Mouse (Mus musculus) limb, embryonic 12.5 days (tissue): ENCODE results near the gene Bst2. TPM values are rescaled to one million over a fixed set of nuclear protein-coding genes. Genes with fewer than 3 reads are reported as not detected.

Source experiments
- ATAC-seq: fragments of 200-750 bp; cut with Nextera tagmentation; 2 replicates; pipeline ENCODE4 v1.8.0; 2017; ENCODE audit warnings: low read depth, moderate TSS enrichment; ENCODE audit not compliant: insufficient number of reproducible peaks, insufficient read depth, low FRiP score, low TSS enrichment
- H3K27ac ChIP-seq: fragments of 300-500 bp; sonication (generic); 2 replicates; pipeline ENCODE4 v1.5.1; 2016; ENCODE audit warnings: mild to moderate bottlenecking, moderate library complexity
- H3K27me3 ChIP-seq: fragments of 300-500 bp; sonication (generic); 2 replicates; pipeline ENCODE4 v1.6.1; 2016; ENCODE audit warnings: mild to moderate bottlenecking, moderate library complexity
- H3K36me3 ChIP-seq: fragments of 300-500 bp; sonication (generic); 2 replicates; pipeline ENCODE4 v1.6.1; 2016; ENCODE audit warnings: mild to moderate bottlenecking, moderate library complexity
- H3K4me1 ChIP-seq: fragments of 300-500 bp; sonication (generic); replicated peaks from 2 replicates; pipeline ENCODE4 v1.6.1; 2016
- H3K4me2 ChIP-seq: fragments of 300-500 bp; sonication (generic); 2 replicates; pipeline ENCODE4 v1.6.1; 2016; ENCODE audit warnings: mild to moderate bottlenecking, moderate library complexity
- H3K4me3 ChIP-seq: fragments of 300-500 bp; sonication (generic); replicated peaks from 2 replicates; pipeline ENCODE4 v1.5.1; 2016; ENCODE audit warnings: mild to moderate bottlenecking
- H3K9ac ChIP-seq: fragments of 300-500 bp; sonication (generic); replicated peaks from 2 replicates; pipeline ENCODE4 v1.6.1; 2016; ENCODE audit warnings: mild to moderate bottlenecking, moderate library complexity
- H3K9me3 ChIP-seq: fragments of 300-500 bp; sonication (generic); 2 replicates; pipeline ENCODE4 v1.6.1; 2016; ENCODE audit warnings: mild to moderate bottlenecking, moderate library complexity
- WGBS: fragments of 180-500 bp; shearing (Covaris S2); methylation state at CpG from one replicate; pipeline ENCODE4 v1.1.7; 2016; 5-methylcytosine and 5-hydroxymethylcytosine counted together
- polyA plus RNA-seq: library from polyadenylated mRNA; unstranded; fragments of >200 nt; fragmentation: Nextera tagmentation; extraction: Ambion mirVana; gene quantifications from 2 replicates; pipeline ENCODE4 v1.2.1, GENCODE M21; 2016

The Bst2 gene
- polyA plus RNA-seq, 1 experiment from 2014 or later: 8.1 TPM

DNA sequence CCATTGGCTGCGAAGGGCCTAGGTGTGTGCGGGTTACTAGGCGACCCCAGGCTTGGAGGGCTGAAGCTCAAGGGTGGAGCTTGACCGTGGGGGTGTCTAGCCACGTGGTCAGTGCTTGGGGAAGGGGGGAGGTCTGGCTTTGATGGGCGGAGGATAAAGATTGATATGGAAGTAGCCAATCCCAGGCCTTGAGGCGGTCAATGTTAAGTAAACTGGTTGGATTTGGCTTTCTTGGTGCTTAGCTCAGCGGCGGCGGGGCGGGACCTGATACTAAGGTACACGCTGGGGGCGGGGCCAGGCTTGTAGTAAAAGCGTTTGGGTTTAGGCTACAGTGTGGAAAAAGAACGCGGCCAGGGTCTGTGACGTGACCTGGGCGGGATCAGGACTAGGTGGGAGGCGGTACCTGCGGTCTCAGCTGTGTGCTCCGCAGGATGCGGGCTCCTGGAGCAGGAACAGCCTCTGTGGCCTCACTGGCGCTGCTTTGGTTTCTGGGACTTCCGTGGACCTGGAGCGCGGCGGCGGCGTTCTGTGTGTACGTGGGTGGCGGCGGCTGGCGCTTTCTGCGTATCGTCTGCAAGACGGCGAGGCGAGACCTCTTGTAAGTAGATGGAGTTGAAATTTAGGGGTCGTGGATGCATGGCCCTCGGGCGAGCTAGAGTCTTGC lies 33.2 kb upstream of the Bst2 start:
- ATAC-seq: peak; percentile 89
- WGBS: 1% methylated on average over 41 of the region's 41 CpGs
- H3K9me3 ChIP-seq: no peaks in the 10 kb centered on the region
- H3K36me3 ChIP-seq: no peaks in the 10 kb centered on the region
- H3K4me3 ChIP-seq: peak overlapping the region; percentile 64
- H3K27ac ChIP-seq: peak overlapping the region; percentile 87
- peaks cover 36% of the 10 kb centered on the region for H3K27me3 ChIP-seq
- peak overlapping the region; percentile 73 for H3K9ac ChIP-seq
- peaks cover 29% of the 10 kb centered on the region for H3K4me1 ChIP-seq
- H3K4me2 ChIP-seq: peak overlapping the region; percentile 87

- Histone ChIP-seq H3K9ac (peak overlapping the region; percentile 50; the same call in 1 of the 2 replicates), H3K4me3 (peak overlapping the region; percentile 64)
Measured at GRCm38 (mm10) chr8:71569366-71570290, 32.4 kb upstream of the Bst2 start.

GRCm38 (mm10) chr8:71568941-71569340 lies 31.7 kb upstream of the Bst2 start:
- peaks cover 6% of the 10 kb centered on the region for H3K9me3 ChIP-seq
- H3K27me3 ChIP-seq: peaks cover 48% of the 10 kb centered on the region
- ATAC-seq: no peak
- H3K36me3 ChIP-seq: no peaks in the 10 kb centered on the region
- 0 out of 2 replicates have a peak overlapping the region, but pooled peaks have one; percentile 41 for H3K27ac ChIP-seq
- peak overlapping the region; percentile 87 for H3K4me2 ChIP-seq
- H3K4me1 ChIP-seq: peaks cover 29% of the 10 kb centered on the region
- H3K9ac ChIP-seq: peak overlapping the region; percentile 50; the same call in 1 of the 2 replicates
- H3K4me3 ChIP-seq: peak overlapping the region; percentile 64
- WGBS: 13% methylated on average over 6 of the region's 6 CpGs

More at GRCm38 (mm10) chr8:71569366-71570290, 32.4 kb upstream of the Bst2 start:
- H3K4me1 ChIP-seq: peaks cover 29% of the 10 kb centered on the region
- H3K4me2 ChIP-seq: peak overlapping the region; percentile 87
- ATAC-seq: peak; percentile 69
- H3K9me3 ChIP-seq: no peaks in the 10 kb centered on the region
- peak overlapping the region; percentile 87 for H3K27ac ChIP-seq
- H3K36me3 ChIP-seq: no peaks in the 10 kb centered on the region
- WGBS: under 1% methylated on average over 51 of the region's 51 CpGs
- H3K27me3 ChIP-seq: peaks cover 42% of the 10 kb centered on the region

DNA sequence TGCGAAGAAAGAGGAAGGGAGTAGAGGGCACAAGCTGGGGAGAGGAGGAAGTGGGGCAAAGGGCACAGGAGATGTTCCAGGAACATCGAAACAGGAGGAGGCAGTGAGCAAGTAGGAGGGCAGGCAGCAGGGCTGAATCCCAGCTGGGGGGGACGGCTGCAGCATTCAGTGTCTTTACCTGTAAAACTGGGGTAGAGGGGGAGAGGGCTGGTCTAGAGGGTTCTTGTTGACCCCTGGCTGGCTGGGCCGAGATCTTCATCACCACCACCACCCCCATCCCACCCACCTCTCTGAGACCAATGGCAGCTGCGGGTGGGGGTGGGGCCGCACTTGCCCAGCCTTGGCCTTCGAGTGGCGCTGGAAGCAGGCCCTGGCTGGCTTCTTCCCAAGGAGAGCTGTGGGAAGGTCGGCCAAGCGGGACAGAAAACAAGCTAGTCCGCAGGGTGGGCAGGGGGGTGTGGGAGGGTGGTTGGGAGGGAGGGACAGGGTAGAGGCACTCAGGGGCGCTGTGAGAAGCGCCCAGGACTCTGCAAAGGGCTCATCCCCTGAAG lies 31.2 kb upstream of the Bst2 start, which contains the start of gene Slc27a1:
Gene Slc27a1, plus strand, starts transcription at position 496 of the 551 bp plus-strand sequence.
- H3K9me3 ChIP-seq: peaks cover 7% of the 10 kb centered on the region
- H3K4me2 ChIP-seq: peak within 1 kb of the TSS; percentile 87
- H3K9ac ChIP-seq: peak within 1 kb of the TSS; percentile 50; the same call in 1 of the 2 replicates
- peak within 1 kb of the TSS; percentile 64 for H3K4me3 ChIP-seq
- H3K4me1 ChIP-seq: peaks cover 29% of the 10 kb centered on the region
- H3K36me3 ChIP-seq: no peaks in the 10 kb centered on the region
- peaks cover 53% of the 10 kb centered on the region for H3K27me3 ChIP-seq
- no peak for ATAC-seq
- H3K27ac ChIP-seq: peak within 1 kb of the TSS; percentile 87
- 7% methylated on average over 13 of the region's 13 CpGs for WGBS

- H3K4me3 ChIP-seq: no peak overlapping the region
- H3K27ac ChIP-seq: no peak overlapping the region
- H3K4me2 ChIP-seq: no peak overlapping the region
- H3K9me3 ChIP-seq: peaks cover 7% of the 10 kb centered on the region
- H3K4me1 ChIP-seq: peaks cover 27% of the 10 kb centered on the region
- H3K36me3 ChIP-seq: no peaks in the 10 kb centered on the region
- 69% methylated on average over 7 of the region's 7 CpGs for WGBS
- no peak overlapping the region for H3K9ac ChIP-seq
- H3K27me3 ChIP-seq: peaks cover 62% of the 10 kb centered on the region
- no peak for ATAC-seq
Measured at GRCm38 (mm10) chr8:71567587-71567986, 30.3 kb upstream of the Bst2 start.

DNA sequence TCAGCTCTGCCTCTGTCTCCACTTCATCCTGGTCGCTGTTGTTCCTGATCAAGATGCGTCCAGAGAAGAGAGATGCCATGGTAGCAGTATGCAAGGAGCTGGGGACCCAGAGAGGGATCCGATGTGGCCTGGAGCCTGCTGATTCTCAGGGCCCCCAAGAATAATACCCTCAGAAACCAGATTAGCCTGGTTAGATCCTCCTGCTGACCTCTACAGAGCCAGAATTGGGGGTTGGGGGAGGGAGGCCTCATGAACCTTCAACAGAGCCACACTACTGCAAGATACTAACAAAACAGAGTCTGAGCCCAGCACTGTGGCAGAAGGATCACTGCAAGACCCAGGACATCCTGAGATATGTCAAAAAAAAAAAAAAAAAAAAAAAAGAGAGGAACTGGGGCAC lies 29.2 kb upstream of the Bst2 start, which contains the start of gene Nxnl1:
Gene Nxnl1, minus strand, starts transcription at position 101 of the 400 bp plus-strand sequence.
- H3K27me3 ChIP-seq: peaks cover 73% of the 10 kb centered on the region
- peaks cover 28% of the 10 kb centered on the region for H3K4me1 ChIP-seq
- 65% methylated on average over 3 of the region's 3 CpGs for WGBS
- no peak for ATAC-seq
- no peak within 1 kb of the TSS for H3K4me2 ChIP-seq
- no peaks in the 10 kb centered on the region for H3K36me3 ChIP-seq
- no peak within 1 kb of the TSS for H3K9ac ChIP-seq
- H3K4me3 ChIP-seq: no peak within 1 kb of the TSS
- peaks cover 7% of the 10 kb centered on the region for H3K9me3 ChIP-seq
- no peak within 1 kb of the TSS for H3K27ac ChIP-seq

DNA sequence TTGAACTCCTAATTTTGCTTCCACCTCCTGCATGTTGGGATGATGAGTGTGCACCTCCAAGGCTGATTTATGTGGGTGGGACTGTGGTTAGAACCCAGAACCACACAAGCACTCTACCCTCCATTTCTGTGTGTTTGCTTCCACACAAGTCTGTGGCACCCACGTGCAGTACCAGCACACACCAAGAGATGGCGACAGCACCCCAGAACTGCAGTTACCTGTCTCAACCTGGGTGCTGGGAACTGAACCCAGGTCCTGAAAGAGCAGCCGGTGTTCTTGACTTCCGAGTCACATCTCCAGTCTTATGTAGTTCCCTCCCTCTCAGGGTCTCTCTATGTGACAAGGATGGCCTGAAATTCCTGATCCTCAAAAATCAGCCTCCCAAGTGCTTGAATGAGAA lies 26.7 kb upstream of the Bst2 start:
- H3K4me3 ChIP-seq: no peak overlapping the region
- H3K9ac ChIP-seq: no peak overlapping the region
- H3K27me3 ChIP-seq: peaks cover 94% of the 10 kb centered on the region
- H3K4me1 ChIP-seq: peaks cover 19% of the 10 kb centered on the region
- H3K36me3 ChIP-seq: no peaks in the 10 kb centered on the region
- no peak overlapping the region for H3K4me2 ChIP-seq
- no peak overlapping the region for H3K27ac ChIP-seq
- peaks cover 8% of the 10 kb centered on the region for H3K9me3 ChIP-seq
- ATAC-seq: no peak
- WGBS: 83% methylated on average over 4 of the region's 4 CpGs

- Histone ChIP-seq H3K4me1 (peaks cover 21% of the 10 kb centered on the region), H3K27me3 (peaks cover 94% of the 10 kb centered on the region), H3K4me2 (peak overlapping the region; percentile 44), H3K9ac (peak overlapping the region; percentile 23; the same call in 1 of the 2 replicates), H3K27ac (no peak overlapping the region), H3K4me3 (peak overlapping the region; percentile 23), H3K9me3 (peaks cover 14% of the 10 kb centered on the region), H3K36me3 (no peaks in the 10 kb centered on the region)
- ATAC-seq: no peak
- 1% methylated on average over 33 of the region's 33 CpGs for WGBS
Measured at GRCm38 (mm10) chr8:71562751-71563150, 25.5 kb upstream of the Bst2 start.

GRCm38 (mm10) chr8:71561401-71561800 lies 24.1 kb upstream of the Bst2 start:
- 3% methylated on average over 15 of the region's 15 CpGs for WGBS
- Histone ChIP-seq H3K4me2 (no peak overlapping the region), H3K36me3 (no peaks in the 10 kb centered on the region), H3K9ac (no peak overlapping the region), H3K9me3 (peaks cover 14% of the 10 kb centered on the region), H3K27me3 (peaks cover 98% of the 10 kb centered on the region), H3K4me1 (peaks cover 21% of the 10 kb centered on the region), H3K4me3 (no peak overlapping the region), H3K27ac (no peak overlapping the region)
- no peak for ATAC-seq

DNA sequence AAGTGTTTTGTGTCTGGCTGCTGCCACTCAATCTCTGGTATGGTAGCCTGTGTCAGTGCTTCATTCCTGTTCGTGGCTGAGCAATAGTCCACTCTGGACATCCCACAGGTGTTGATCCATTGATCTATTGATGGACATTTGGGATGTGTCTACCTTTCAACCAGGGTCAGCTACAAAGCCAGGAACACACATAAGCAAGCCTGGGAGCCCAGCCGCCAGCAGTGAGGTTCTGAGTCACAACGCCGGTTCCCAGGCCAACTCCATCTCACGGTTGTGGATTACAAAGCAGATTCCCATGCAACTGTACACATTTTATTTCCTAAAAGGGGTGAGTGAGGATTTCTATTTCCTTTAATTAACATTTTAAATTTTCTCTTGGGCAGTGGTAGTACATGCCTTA lies 23.5 kb upstream of the Bst2 start:
- H3K4me2 ChIP-seq: no peak overlapping the region
- H3K27me3 ChIP-seq: peaks cover 98% of the 10 kb centered on the region
- no peak overlapping the region for H3K9ac ChIP-seq
- H3K9me3 ChIP-seq: peaks cover 14% of the 10 kb centered on the region
- H3K4me3 ChIP-seq: no peak overlapping the region
- WGBS: 82% methylated on average over 5 of the region's 5 CpGs
- ATAC-seq: no peak
- H3K4me1 ChIP-seq: peaks cover 21% of the 10 kb centered on the region
- no peaks in the 10 kb centered on the region for H3K36me3 ChIP-seq
- no peak overlapping the region for H3K27ac ChIP-seq

DNA sequence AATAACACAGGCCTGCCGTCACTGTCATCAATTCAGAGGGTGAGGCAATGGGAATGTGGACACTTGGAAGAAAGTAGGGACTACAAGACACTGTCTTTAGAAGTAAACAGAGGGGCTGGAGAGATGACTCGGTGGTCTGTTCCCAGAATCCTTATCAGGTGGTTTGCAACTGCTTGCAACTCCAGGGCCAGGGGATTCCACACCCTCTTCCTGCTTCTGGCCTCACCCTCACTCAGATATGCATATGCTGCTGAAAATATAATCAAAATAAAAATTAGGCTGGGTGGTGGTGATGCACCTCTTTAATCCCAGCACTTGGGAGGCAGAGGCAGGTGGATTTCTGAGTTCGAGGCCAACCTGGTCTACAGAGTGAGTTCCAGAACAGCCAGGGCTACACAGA lies 22.8 kb upstream of the Bst2 start:
- no peak for ATAC-seq
- Histone ChIP-seq H3K4me1 (peaks cover 21% of the 10 kb centered on the region), H3K4me2 (no peak overlapping the region), H3K9me3 (peaks cover 14% of the 10 kb centered on the region), H3K9ac (no peak overlapping the region), H3K27me3 (peaks cover 99% of the 10 kb centered on the region), H3K27ac (no peak overlapping the region), H3K36me3 (no peaks in the 10 kb centered on the region), H3K4me3 (no peak overlapping the region)
- 69% methylated on average over 3 of the region's 3 CpGs for WGBS
